Mouse (Mus musculus): ENCODE results near the gene Ndufa11. TPM values are rescaled to one million over a fixed set of nuclear protein-coding genes. Genes with fewer than 3 reads are reported as not detected.

Gene Ndufa11
- polyA plus RNA-seq, 1 experiment from 2014 or later, result 579 TPM

GRCm38 (mm10) chr17:56723419-56724161 lies 6.0 kb downstream of the Ndufa11 start:
- no peak overlapping the region for H3K4me3 ChIP-seq
- H3K27ac ChIP-seq (replicated peaks), result no peak overlapping the region
- 87% methylated on average over 11 of the region's 11 CpGs for WGBS

GRCm38 (mm10) chr17:56727029-56727649 lies 9.6 kb downstream of the Ndufa11 start:
- ATAC-seq (ENCODE audit: low FRiP score, low read depth), result 0 out of 2 replicates have a peak, but pooled peaks have one; percentile 7
- no peaks in the 10 kb centered on the region for H3K9me3 ChIP-seq
- peaks cover 3% of the 10 kb centered on the region; the same call in 1 of the 2 replicates for H3K4me1 ChIP-seq (replicated peaks)
- H3K4me3 ChIP-seq, result no peak overlapping the region
- no peaks in the 10 kb centered on the region; the same call in 1 of the 2 replicates for H3K27me3 ChIP-seq
- no peak overlapping the region for H3K9ac ChIP-seq
- no peak overlapping the region for H3K27ac ChIP-seq (replicated peaks)
- no peak overlapping the region for H3K4me2 ChIP-seq
- WGBS, result 18% methylated on average over 7 of the region's 7 CpGs
- 0 out of 2 replicates have a peak, but pooled peaks cover 8% of the 10 kb centered on the region for H3K36me3 ChIP-seq

More at GRCm38 (mm10) chr17:56723419-56724161, 6.0 kb downstream of the Ndufa11 start:
- peaks cover 19% of the 10 kb centered on the region; the same call in 1 of the 2 replicates for H3K36me3 ChIP-seq
- H3K4me1 ChIP-seq (replicated peaks), result peaks cover 18% of the 10 kb centered on the region
- H3K27me3 ChIP-seq, result no peaks in the 10 kb centered on the region
- no peak for ATAC-seq (ENCODE audit: low FRiP score, low read depth)
- H3K9me3 ChIP-seq, result no peaks in the 10 kb centered on the region
- no peak overlapping the region for H3K9ac ChIP-seq
- H3K4me2 ChIP-seq, result no peak overlapping the region

GRCm38 (mm10) chr17:56727659-56728058 lies 10.1 kb downstream of the Ndufa11 start:
- WGBS, result 13% methylated on average over 12 of the region's 12 CpGs
- no peak overlapping the region for H3K9ac ChIP-seq
- H3K4me3 ChIP-seq, result no peak overlapping the region
- no peaks in the 10 kb centered on the region; the same call in 1 of the 2 replicates for H3K27me3 ChIP-seq
- peaks cover 3% of the 10 kb centered on the region; the same call in 1 of the 2 replicates for H3K4me1 ChIP-seq (replicated peaks)
- H3K36me3 ChIP-seq, result 0 out of 2 replicates have a peak, but pooled peaks cover 3% of the 10 kb centered on the region
- no peak for ATAC-seq (ENCODE audit: low FRiP score, low read depth)
- H3K4me2 ChIP-seq, result no peak overlapping the region
- no peaks in the 10 kb centered on the region for H3K9me3 ChIP-seq
- H3K27ac ChIP-seq (replicated peaks), result no peak overlapping the region

- no peak overlapping the region for H3K27ac ChIP-seq (replicated peaks)
- 0 out of 2 replicates have a peak, but pooled peaks cover 3% of the 10 kb centered on the region for H3K36me3 ChIP-seq
- no peak overlapping the region for H3K4me3 ChIP-seq
- H3K27me3 ChIP-seq, result no peaks in the 10 kb centered on the region; the same call in 1 of the 2 replicates
- WGBS, result 41% methylated on average over 12 of the region's 12 CpGs
- H3K9ac ChIP-seq, result no peak overlapping the region
- H3K4me1 ChIP-seq (replicated peaks), result peaks cover 3% of the 10 kb centered on the region; the same call in 1 of the 2 replicates
- ATAC-seq (ENCODE audit: low FRiP score, low read depth), result no peak
- no peak overlapping the region for H3K4me2 ChIP-seq
- no peaks in the 10 kb centered on the region for H3K9me3 ChIP-seq
These were observed 10.6 kb downstream of the Ndufa11 start for GRCm38 (mm10) chr17:56728117-56728516.

GRCm38 (mm10) chr17:56729151-56729550 lies 11.6 kb downstream of the Ndufa11 start:
- H3K4me1 ChIP-seq (replicated peaks), result peaks cover 3% of the 10 kb centered on the region; the same call in 1 of the 2 replicates
- 50% methylated on average over 6 of the region's 6 CpGs for WGBS

GRCm38 (mm10) chr17:56729656-56730055 lies 12.1 kb downstream of the Ndufa11 start:
- Histone ChIP-seq H3K4me1 (replicated peaks) (peaks cover 3% of the 10 kb centered on the region; the same call in 1 of the 2 replicates), H3K36me3 (no peaks in the 10 kb centered on the region), H3K4me2 (no peak overlapping the region), H3K27ac (replicated peaks) (no peak overlapping the region), H3K4me3 (no peak overlapping the region), H3K9me3 (no peaks in the 10 kb centered on the region), H3K27me3 (no peaks in the 10 kb centered on the region; the same call in 1 of the 2 replicates), H3K9ac (no peak overlapping the region)
- ATAC-seq (ENCODE audit: low FRiP score, low read depth), result no peak
- 35% methylated on average over 2 of the region's 2 CpGs for WGBS

More at GRCm38 (mm10) chr17:56729151-56729550, 11.6 kb downstream of the Ndufa11 start:
- Histone ChIP-seq H3K4me3 (no peak overlapping the region), H3K36me3 (no peaks in the 10 kb centered on the region), H3K27ac (replicated peaks) (no peak overlapping the region), H3K27me3 (no peaks in the 10 kb centered on the region; the same call in 1 of the 2 replicates), H3K9ac (no peak overlapping the region), H3K9me3 (no peaks in the 10 kb centered on the region), H3K4me2 (no peak overlapping the region)
- ATAC-seq (ENCODE audit: low FRiP score, low read depth), result no peak

GRCm38 (mm10) chr17:56736534-56736933 lies 19.0 kb downstream of the Ndufa11 start:
- Histone ChIP-seq H3K9me3 (no peaks in the 10 kb centered on the region), H3K4me2 (no peak overlapping the region), H3K27ac (replicated peaks) (no peak overlapping the region), H3K9ac (no peak overlapping the region), H3K36me3 (no peaks in the 10 kb centered on the region), H3K4me3 (no peak overlapping the region), H3K27me3 (no peaks in the 10 kb centered on the region), H3K4me1 (replicated peaks) (no peaks in the 10 kb centered on the region)
- ATAC-seq (ENCODE audit: low FRiP score, low read depth), result no peak
- 40% methylated on average over 8 of the region's 8 CpGs for WGBS

GRCm38 (mm10) chr17:56738221-56738620 lies 20.7 kb downstream of the Ndufa11 start:
- no peak for ATAC-seq (ENCODE audit: low FRiP score, low read depth)

GRCm38 (mm10) chr17:56740118-56740787 lies 22.7 kb downstream of the Ndufa11 start:
- Histone ChIP-seq H3K4me1 (replicated peaks) (no peaks in the 10 kb centered on the region), H3K4me3 (no peak overlapping the region), H3K4me2 (no peak overlapping the region), H3K9me3 (no peaks in the 10 kb centered on the region), H3K9ac (no peak overlapping the region), H3K27me3 (no peaks in the 10 kb centered on the region), H3K36me3 (no peaks in the 10 kb centered on the region), H3K27ac (replicated peaks) (no peak overlapping the region)
- ATAC-seq (ENCODE audit: low FRiP score, low read depth), result no peak
- 83% methylated on average over 16 of the region's 17 CpGs for WGBS

More at GRCm38 (mm10) chr17:56738221-56738620, 20.7 kb downstream of the Ndufa11 start:
- H3K36me3 ChIP-seq, result no peaks in the 10 kb centered on the region
- no peaks in the 10 kb centered on the region for H3K9me3 ChIP-seq
- H3K9ac ChIP-seq, result no peak overlapping the region
- H3K27me3 ChIP-seq, result no peaks in the 10 kb centered on the region
- H3K4me2 ChIP-seq, result no peak overlapping the region
- WGBS, result 81% methylated on average over 10 of the region's 10 CpGs
- H3K4me1 ChIP-seq (replicated peaks), result no peaks in the 10 kb centered on the region
- no peak overlapping the region for H3K27ac ChIP-seq (replicated peaks)
- H3K4me3 ChIP-seq, result no peak overlapping the region

- Histone ChIP-seq H3K4me3 (no peak overlapping the region), H3K9me3 (no peaks in the 10 kb centered on the region), H3K4me2 (no peak overlapping the region), H3K9ac (no peak overlapping the region), H3K4me1 (replicated peaks) (no peaks in the 10 kb centered on the region), H3K27ac (replicated peaks) (no peak overlapping the region), H3K36me3 (no peaks in the 10 kb centered on the region), H3K27me3 (no peaks in the 10 kb centered on the region)
- no peak for ATAC-seq (ENCODE audit: low FRiP score, low read depth)
- 80% methylated on average over 17 of the region's 17 CpGs for WGBS
These were observed 23.2 kb downstream of the Ndufa11 start for GRCm38 (mm10) chr17:56740788-56741160.

GRCm38 (mm10) chr17:56744173-56744572 lies 26.6 kb downstream of the Ndufa11 start:
- Histone ChIP-seq H3K9ac (no peak overlapping the region), H3K9me3 (no peaks in the 10 kb centered on the region), H3K36me3 (no peaks in the 10 kb centered on the region), H3K4me2 (no peak overlapping the region), H3K27ac (replicated peaks) (no peak overlapping the region), H3K4me3 (no peak overlapping the region), H3K4me1 (replicated peaks) (no peaks in the 10 kb centered on the region), H3K27me3 (no peaks in the 10 kb centered on the region)
- ATAC-seq (ENCODE audit: low FRiP score, low read depth), result no peak
- WGBS, result 69% methylated on average over 5 of the region's 5 CpGs

Measured in hindbrain, embryonic 15.5 days (tissue).